Mouse (Mus musculus): ENCODE results near the gene Trnt1.

The Trnt1 gene

GRCm38 (mm10) chr6:106743556-106744233, 25.2 kb upstream of the Trnt1 start:
- H3K4me3 ChIP-seq (replicated peaks; ENCODE audit: low read length) = no peak overlapping the region
- H3K36me3 ChIP-seq (ENCODE audit: insufficient read depth, low read length) = no peaks in the 10 kb centered on the region
- H3K27me3 ChIP-seq (ENCODE audit: insufficient read depth, low read length) = no peaks in the 10 kb centered on the region
- no peaks in the 10 kb centered on the region for H3K9me3 ChIP-seq (ENCODE audit: low read length)
- TF ChIP-seq CTCF (conservative IDR thresholded peaks at IDR 0.05; ENCODE audit: low read length) (no peak), NANOG (IDR thresholded peaks at IDR 0.05; ENCODE audit: borderline replicate concordance, low read length) (no peak), POU5F1 (IDR thresholded peaks at IDR 0.05; ENCODE audit: borderline replicate concordance, low read length) (no peak)
- H3K4me1 ChIP-seq (replicated peaks; ENCODE audit: low read depth, low read length) = no peaks in the 10 kb centered on the region

- no peak overlapping the region for H3K4me3 ChIP-seq (replicated peaks; ENCODE audit: low read length)
- H3K9me3 ChIP-seq (ENCODE audit: low read length) = no peaks in the 10 kb centered on the region
- no peaks in the 10 kb centered on the region for H3K27me3 ChIP-seq (ENCODE audit: insufficient read depth, low read length)
- no peaks in the 10 kb centered on the region for H3K4me1 ChIP-seq (replicated peaks; ENCODE audit: low read depth, low read length)
- TF ChIP-seq NANOG (IDR thresholded peaks at IDR 0.05; ENCODE audit: borderline replicate concordance, low read length) (no peak), POU5F1 (IDR thresholded peaks at IDR 0.05; ENCODE audit: borderline replicate concordance, low read length) (no peak), CTCF (conservative IDR thresholded peaks at IDR 0.05; ENCODE audit: low read length) (no peak)
- H3K36me3 ChIP-seq (ENCODE audit: insufficient read depth, low read length) = no peaks in the 10 kb centered on the region
These were observed 23.1 kb upstream of the Trnt1 start for GRCm38 (mm10) chr6:106745673-106746394.

GRCm38 (mm10) chr6:106747251-106747650, 21.7 kb upstream of the Trnt1 start:
- H3K4me1 ChIP-seq (replicated peaks; ENCODE audit: low read depth, low read length) = no peaks in the 10 kb centered on the region
- no peaks in the 10 kb centered on the region for H3K36me3 ChIP-seq (ENCODE audit: insufficient read depth, low read length)
- no peak overlapping the region for H3K4me3 ChIP-seq (replicated peaks; ENCODE audit: low read length)
- H3K9me3 ChIP-seq (ENCODE audit: low read length) = no peaks in the 10 kb centered on the region
- H3K27me3 ChIP-seq (ENCODE audit: insufficient read depth, low read length) = no peaks in the 10 kb centered on the region
- TF ChIP-seq POU5F1 (IDR thresholded peaks at IDR 0.05; ENCODE audit: borderline replicate concordance, low read length) (no peak), NANOG (IDR thresholded peaks at IDR 0.05; ENCODE audit: borderline replicate concordance, low read length) (no peak), CTCF (conservative IDR thresholded peaks at IDR 0.05; ENCODE audit: low read length) (no peak)

- no peaks in the 10 kb centered on the region for H3K27me3 ChIP-seq (ENCODE audit: insufficient read depth, low read length)
- no peaks in the 10 kb centered on the region for H3K4me1 ChIP-seq (replicated peaks; ENCODE audit: low read depth, low read length)
- H3K9me3 ChIP-seq (ENCODE audit: low read length) = no peaks in the 10 kb centered on the region
- H3K4me3 ChIP-seq (replicated peaks; ENCODE audit: low read length) = no peak overlapping the region
- TF ChIP-seq NANOG (IDR thresholded peaks at IDR 0.05; ENCODE audit: borderline replicate concordance, low read length) (no peak), CTCF (conservative IDR thresholded peaks at IDR 0.05; ENCODE audit: low read length) (no peak), POU5F1 (IDR thresholded peaks at IDR 0.05; ENCODE audit: borderline replicate concordance, low read length) (no peak)
- H3K36me3 ChIP-seq (ENCODE audit: insufficient read depth, low read length) = no peaks in the 10 kb centered on the region
These were observed 21.1 kb upstream of the Trnt1 start for GRCm38 (mm10) chr6:106747804-106748203.

- H3K4me3 ChIP-seq (replicated peaks; ENCODE audit: low read length) = no peak within 1 kb of the TSS
- no peaks in the 10 kb centered on the region for H3K27me3 ChIP-seq (ENCODE audit: insufficient read depth, low read length)
- no peak for TF ChIP-seq CTCF (conservative IDR thresholded peaks at IDR 0.05; ENCODE audit: low read length)
- no peak for TF ChIP-seq NANOG (IDR thresholded peaks at IDR 0.05; ENCODE audit: borderline replicate concordance, low read length)
- TF ChIP-seq POU5F1 (IDR thresholded peaks at IDR 0.05; ENCODE audit: borderline replicate concordance, low read length) = no peak
- no peaks in the 10 kb centered on the region for H3K4me1 ChIP-seq (replicated peaks; ENCODE audit: low read depth, low read length)
- H3K9me3 ChIP-seq (ENCODE audit: low read length) = no peaks in the 10 kb centered on the region
- H3K36me3 ChIP-seq (ENCODE audit: insufficient read depth, low read length) = no peaks in the 10 kb centered on the region
These were observed 20.0 kb upstream of the Trnt1 start, which contains the start of gene Il5ra for GRCm38 (mm10) chr6:106748887-106749388. Gene Il5ra, minus strand, starts transcription at chr6:106749037.

- no peaks in the 10 kb centered on the region for H3K4me1 ChIP-seq (replicated peaks; ENCODE audit: low read depth, low read length)
- H3K36me3 ChIP-seq (ENCODE audit: insufficient read depth, low read length) = no peaks in the 10 kb centered on the region
- no peaks in the 10 kb centered on the region for H3K9me3 ChIP-seq (ENCODE audit: low read length)
- no peak for TF ChIP-seq CTCF (conservative IDR thresholded peaks at IDR 0.05; ENCODE audit: low read length)
- no peak for TF ChIP-seq POU5F1 (IDR thresholded peaks at IDR 0.05; ENCODE audit: borderline replicate concordance, low read length)
- no peak for TF ChIP-seq NANOG (IDR thresholded peaks at IDR 0.05; ENCODE audit: borderline replicate concordance, low read length)
- no peak overlapping the region for H3K4me3 ChIP-seq (replicated peaks; ENCODE audit: low read length)
- H3K27me3 ChIP-seq (ENCODE audit: insufficient read depth, low read length) = no peaks in the 10 kb centered on the region
These were observed 18.6 kb upstream of the Trnt1 start for GRCm38 (mm10) chr6:106750291-106750690.

- no peaks in the 10 kb centered on the region for H3K36me3 ChIP-seq (ENCODE audit: insufficient read depth, low read length)
- TF ChIP-seq POU5F1 (IDR thresholded peaks at IDR 0.05; ENCODE audit: borderline replicate concordance, low read length) (no peak), NANOG (IDR thresholded peaks at IDR 0.05; ENCODE audit: borderline replicate concordance, low read length) (no peak), CTCF (conservative IDR thresholded peaks at IDR 0.05; ENCODE audit: low read length) (no peak)
- 0 out of 2 replicates have a peak, but pooled peaks cover 6% of the 10 kb centered on the region for H3K27me3 ChIP-seq (ENCODE audit: insufficient read depth, low read length)
- no peak overlapping the region for H3K4me3 ChIP-seq (replicated peaks; ENCODE audit: low read length)
- no peaks in the 10 kb centered on the region for H3K4me1 ChIP-seq (replicated peaks; ENCODE audit: low read depth, low read length)
- H3K9me3 ChIP-seq (ENCODE audit: low read length) = no peaks in the 10 kb centered on the region
These were observed 10.6 kb upstream of the Trnt1 start for GRCm38 (mm10) chr6:106758299-106758698.

GRCm38 (mm10) chr6:106760473-106761218, 8.3 kb upstream of the Trnt1 start:
- no peaks in the 10 kb centered on the region for H3K36me3 ChIP-seq (ENCODE audit: insufficient read depth, low read length)
- TF ChIP-seq CTCF (conservative IDR thresholded peaks at IDR 0.05; ENCODE audit: low read length) (no peak), NANOG (IDR thresholded peaks at IDR 0.05; ENCODE audit: borderline replicate concordance, low read length) (no peak)

More at GRCm38 (mm10) chr6:106760473-106761218, 8.3 kb upstream of the Trnt1 start:
- no peaks in the 10 kb centered on the region for H3K4me1 ChIP-seq (replicated peaks; ENCODE audit: low read depth, low read length)
- no peaks in the 10 kb centered on the region for H3K9me3 ChIP-seq (ENCODE audit: low read length)
- H3K27me3 ChIP-seq (ENCODE audit: insufficient read depth, low read length) = 0 out of 2 replicates have a peak, but pooled peaks cover 6% of the 10 kb centered on the region
- no peak overlapping the region for H3K4me3 ChIP-seq (replicated peaks; ENCODE audit: low read length)

Measured in E14TG2a.4 (cell line).